Mouse (Mus musculus): ENCODE results near the gene Hsf4. TPM values are rescaled to one million over a fixed set of nuclear protein-coding genes. Genes with fewer than 3 reads are reported as not detected.
"Not testable (repeated sequence)": the region's sequence is repeated elsewhere in the genome, so short reads cannot be mapped to it uniquely, and the experiment has no call there.

Hsf4 gene
- total RNA-seq, 2 experiments from 2014 or later: 0.73 to 0.96 TPM

- DNase-seq: peak; percentile 80 to 87
- intact Hi-C loops (cut with DNase I): no loop called here
Measured at GRCm38 (mm10) chr8:105278911-105279334, 9.3 kb downstream of the Hsf4 start.

GRCm38 (mm10) chr8:105280567-105280966 is 11.0 kb downstream of the Hsf4 start:
- DNase-seq: no peak
- intact Hi-C loops (cut with DNase I): no loop called here

GRCm38 (mm10) chr8:105281821-105282220 is 12.2 kb downstream of the Hsf4 start:
- no peak for DNase-seq
- intact Hi-C loops (cut with DNase I): no loop called here

- DNase-seq: no peak
- intact Hi-C loops (cut with DNase I): no loop called here
Measured at GRCm38 (mm10) chr8:105282239-105282638, 12.6 kb downstream of the Hsf4 start.

GRCm38 (mm10) chr8:105283074-105283473 is 13.5 kb downstream of the Hsf4 start:
- peak; percentile 70 to 71 for DNase-seq
- intact Hi-C loops (cut with DNase I): no loop called here

GRCm38 (mm10) chr8:105285514-105285913 is 15.9 kb downstream of the Hsf4 start:
- no peak for DNase-seq
- intact Hi-C loops (cut with DNase I): loop anchor here (5.0 kb wide), 1 partner anchor 33 kb away; no protein-coding TSS in a partner anchor

- intact Hi-C loops (cut with DNase I): loop anchor here (5.0 kb wide), 1 partner anchor 35 kb away; no protein-coding TSS in a partner anchor
- no peak for DNase-seq
Measured at GRCm38 (mm10) chr8:105286907-105287306, 17.3 kb downstream of the Hsf4 start.

GRCm38 (mm10) chr8:105288231-105288630 is 18.6 kb downstream of the Hsf4 start:
- DNase-seq: no peak
- intact Hi-C loops (cut with DNase I): loop anchor here (5.0 kb wide), 1 partner anchor 36 kb away; no protein-coding TSS in a partner anchor

- DNase-seq: peak; percentile 92 to 96
- intact Hi-C loops (cut with DNase I): loop anchor here (5.0 kb wide), 1 partner anchor 37 kb away; no protein-coding TSS in a partner anchor
Measured at GRCm38 (mm10) chr8:105288958-105289732, 19.5 kb downstream of the Hsf4 start.

- DNase-seq: peak; percentile 37 to 54
- intact Hi-C loops (cut with DNase I): loop anchor here (2.0 to 5.0 kb wide), 3 partner anchors 38 to 635 kb away; no protein-coding TSS in a partner anchor
Measured at GRCm38 (mm10) chr8:105289805-105290460, 20.3 kb downstream of the Hsf4 start, which contains the start of gene 4931428F04Rik. 4931428F04Rik (minus strand) TSS chr8:105289864.

- DNase-seq: peak; percentile 90 to 98
- intact Hi-C loops (cut with DNase I): loop anchor here (2.0 kb wide), 2 partner anchors 170 to 636 kb away; no protein-coding TSS in a partner anchor
Measured at GRCm38 (mm10) chr8:105290554-105291314, 21.1 kb downstream of the Hsf4 start.

GRCm38 (mm10) chr8:105291364-105291763 is 21.8 kb downstream of the Hsf4 start:
- intact Hi-C loops (cut with DNase I): loop anchor here (2.0 kb wide), 2 partner anchors 171 to 637 kb away; no protein-coding TSS in a partner anchor
- DNase-seq: not testable (repeated sequence)

- not testable (repeated sequence) for DNase-seq
- intact Hi-C loops (cut with DNase I): loop anchor here (2.0 kb wide), 2 partner anchors 171 to 637 kb away; no protein-coding TSS in a partner anchor
Measured at GRCm38 (mm10) chr8:105291802-105292201, 22.2 kb downstream of the Hsf4 start.

- intact Hi-C loops (cut with DNase I): no loop called here
Measured at GRCm38 (mm10) chr8:105292471-105292870, 22.9 kb downstream of the Hsf4 start.

GRCm38 (mm10) chr8:105293405-105293804 is 23.8 kb downstream of the Hsf4 start:
- intact Hi-C loops (cut with DNase I): no loop called here
- DNase-seq: no peak

More at GRCm38 (mm10) chr8:105292471-105292870, 22.9 kb downstream of the Hsf4 start:
- DNase-seq: no peak

- no peak for DNase-seq
- intact Hi-C loops (cut with DNase I): no loop called here
Measured at GRCm38 (mm10) chr8:105294776-105295175, 25.2 kb downstream of the Hsf4 start.

GRCm38 (mm10) chr8:105295256-105295655 is 25.7 kb downstream of the Hsf4 start:
- intact Hi-C loops (cut with DNase I): no loop called here
- DNase-seq: no peak

GRCm38 (mm10) chr8:105295895-105296573 is 26.4 kb downstream of the Hsf4 start, which contains the start of gene Exoc3l:
Exoc3l (minus strand) TSS chr8:105296101.
- intact Hi-C loops (cut with DNase I): no loop called here
- no peak for DNase-seq

- intact Hi-C loops (cut with DNase I): loop anchor here (2.0 kb wide), 1 partner anchor 27 kb away; no protein-coding TSS in a partner anchor
Measured at GRCm38 (mm10) chr8:105297511-105298192, 28.1 kb downstream of the Hsf4 start, which contains the start of gene E2f4. E2f4 (plus strand) TSS chr8:105297663.

More at GRCm38 (mm10) chr8:105297511-105298192, 28.1 kb downstream of the Hsf4 start, which contains the start of gene E2f4:
- peak; percentile 92 to 93 for DNase-seq
